Mouse (Mus musculus): Measurements from ENCODE around the gene Mtmr6.
A peak's percentile ranks its signal among the peaks of the same experiment; 100 is the strongest.

The Mtmr6 gene

GRCm38 (mm10) chr14:60264990-60265876, at the start of gene Mtmr6:
TSS of gene Mtmr6 (plus strand) at chr14:60265228.
- peak; percentile 89 to 94 for DNase-seq

DNA sequence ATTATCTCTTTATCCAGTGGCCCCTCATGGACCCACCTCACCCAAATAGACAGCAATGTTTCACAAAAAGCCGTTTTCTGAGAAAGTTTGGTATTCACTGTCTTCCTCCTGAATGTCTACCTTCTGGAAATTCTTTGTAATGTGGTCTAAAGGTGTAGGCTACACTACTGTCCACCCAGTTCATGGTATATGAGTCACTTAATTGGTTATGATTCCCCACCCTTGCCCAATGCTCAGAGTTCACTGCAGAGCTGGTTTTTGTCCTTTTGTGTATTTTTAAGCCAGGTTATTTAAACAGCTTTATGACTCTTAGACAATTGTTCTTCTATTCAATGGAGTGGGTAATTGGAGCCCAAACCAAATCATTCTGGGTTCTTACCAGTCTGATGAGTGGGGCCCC, 48.9 kb upstream of the Mtmr6 start:
- no peak for DNase-seq

DNA sequence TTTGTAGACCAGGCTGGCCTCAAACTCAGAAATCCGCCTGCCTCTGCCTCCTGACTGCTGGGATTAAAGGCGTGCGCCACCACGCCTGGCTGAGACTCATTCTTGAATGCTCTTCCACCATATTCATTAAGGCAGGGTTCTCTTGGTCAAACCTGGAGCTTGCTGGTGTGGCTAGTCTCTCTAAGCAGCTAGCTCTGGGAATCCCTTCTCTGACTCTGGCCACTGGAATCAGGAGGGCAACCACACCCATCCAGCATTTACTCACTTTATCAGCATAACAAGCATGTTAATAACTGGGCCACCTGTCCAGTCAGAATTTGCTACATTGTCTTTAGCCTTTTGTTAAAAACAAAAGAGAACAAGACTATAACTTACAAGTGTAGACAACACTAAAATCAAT, 47.4 kb upstream of the Mtmr6 start:
- no peak for DNase-seq

- no peak for DNase-seq
Measured at GRCm38 (mm10) chr14:60219886-60220285, 45.1 kb upstream of the Mtmr6 start.

DNA sequence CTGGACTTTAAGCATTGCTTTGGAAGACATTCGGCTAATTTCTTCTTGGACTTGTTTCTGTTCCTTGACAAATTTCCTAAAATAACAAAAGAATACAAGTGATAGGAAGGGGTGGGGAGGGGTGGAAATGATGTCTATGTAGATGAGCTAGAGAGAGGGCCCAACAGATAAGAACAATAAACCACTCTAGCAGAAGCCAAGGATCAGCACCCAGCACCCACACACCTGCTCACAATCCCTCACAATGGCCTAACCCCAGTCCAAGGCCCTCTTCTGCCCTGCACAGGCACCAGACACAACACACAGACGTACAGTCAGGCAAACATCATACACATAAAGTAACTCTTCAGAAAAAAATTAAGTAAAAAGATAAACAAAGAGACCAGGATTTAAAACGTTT, 26.5 kb upstream of the Mtmr6 start:
- DNase-seq: no peak

DNA sequence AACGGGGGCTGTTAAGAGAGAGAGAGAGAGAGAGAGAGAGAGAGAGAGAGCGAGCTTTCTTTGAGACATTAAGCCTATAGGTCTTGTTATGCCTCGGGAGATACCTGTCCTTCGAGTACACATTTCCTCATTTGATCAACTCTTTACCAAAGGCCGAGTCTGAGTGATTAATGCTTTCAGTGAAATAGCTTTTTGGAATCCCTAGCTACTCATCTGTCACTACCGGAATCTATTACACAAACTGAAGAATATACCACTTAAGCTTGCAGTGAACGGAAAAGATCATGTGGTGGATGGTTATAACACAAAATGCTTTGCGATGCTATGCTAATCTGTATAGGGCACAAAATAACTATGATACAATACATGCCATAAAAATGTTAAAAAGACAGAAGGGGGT, 14.7 kb upstream of the Mtmr6 start:
- DNase-seq: no peak

DNA sequence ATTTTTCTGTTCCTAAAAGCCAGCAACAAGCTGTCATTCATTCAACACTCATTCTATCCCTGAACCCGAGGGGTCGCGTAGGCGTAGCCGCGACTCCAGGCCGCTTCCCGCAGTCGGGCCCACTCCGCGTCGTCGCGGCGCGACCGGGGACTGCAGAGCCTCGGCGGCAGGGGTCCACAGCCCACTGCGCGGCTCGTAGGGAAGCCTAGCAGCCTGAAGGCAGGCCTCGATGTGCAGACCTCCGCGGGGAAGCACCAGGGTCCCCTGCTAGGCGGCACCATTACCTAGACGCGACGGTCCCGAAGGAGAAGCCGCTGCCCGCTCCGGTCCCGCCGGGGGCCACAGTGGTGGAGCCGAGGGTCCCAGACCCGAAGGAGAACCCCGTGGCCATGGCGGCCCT, 14.1 kb upstream of the Mtmr6 start:
- DNase-seq: no peak

DNA sequence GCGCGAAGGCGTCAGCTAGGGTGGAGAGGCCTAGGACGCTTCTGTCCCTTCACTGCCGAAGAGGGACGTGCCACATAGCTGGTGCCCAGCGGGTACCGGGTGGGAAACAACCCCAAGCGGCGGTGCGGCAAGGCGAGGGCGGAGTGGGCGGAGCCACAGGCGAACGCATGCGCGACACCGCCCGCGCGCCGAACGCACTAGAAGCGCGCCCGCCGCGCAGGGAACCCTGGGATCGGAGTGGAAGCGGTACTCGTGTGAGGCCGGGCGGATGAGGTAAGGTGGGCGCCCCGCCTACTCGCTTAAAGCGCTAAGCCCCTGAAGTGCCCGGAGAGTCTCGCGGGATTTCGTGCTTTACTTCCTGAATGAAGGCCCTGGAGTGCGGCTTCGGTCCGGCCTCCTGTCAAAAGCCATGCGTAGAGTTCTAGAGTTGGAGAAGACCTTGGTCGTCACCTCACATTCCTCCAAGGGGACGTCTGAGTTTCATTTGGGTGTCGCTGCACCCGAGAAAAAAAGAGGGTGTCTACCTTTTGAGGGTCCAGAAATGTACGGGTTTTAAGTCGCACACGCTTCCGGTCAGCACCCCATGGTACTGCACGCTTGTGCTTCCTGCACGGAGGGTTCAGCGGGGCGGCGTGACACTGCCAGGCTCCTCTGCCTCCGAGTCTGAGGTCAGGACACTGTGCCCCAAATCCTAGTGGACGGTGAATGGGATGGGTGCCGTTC, 13.6 kb upstream of the Mtmr6 start, which contains the start of the genes Nupl1 and Gm49336:
Gene Nupl1 (minus strand): TSS at position 151 of the 723 bp plus-strand sequence.
Gene Gm49336 (minus strand): TSS at position 227 of the 723 bp plus-strand sequence.
- peak; percentile 97 to 99 for DNase-seq

GRCm38 (mm10) chr14:60252004-60253000, 12.7 kb upstream of the Mtmr6 start:
- no peak for DNase-seq

- no peak for DNase-seq
Measured at GRCm38 (mm10) chr14:60253466-60253865, 11.6 kb upstream of the Mtmr6 start.

DNA sequence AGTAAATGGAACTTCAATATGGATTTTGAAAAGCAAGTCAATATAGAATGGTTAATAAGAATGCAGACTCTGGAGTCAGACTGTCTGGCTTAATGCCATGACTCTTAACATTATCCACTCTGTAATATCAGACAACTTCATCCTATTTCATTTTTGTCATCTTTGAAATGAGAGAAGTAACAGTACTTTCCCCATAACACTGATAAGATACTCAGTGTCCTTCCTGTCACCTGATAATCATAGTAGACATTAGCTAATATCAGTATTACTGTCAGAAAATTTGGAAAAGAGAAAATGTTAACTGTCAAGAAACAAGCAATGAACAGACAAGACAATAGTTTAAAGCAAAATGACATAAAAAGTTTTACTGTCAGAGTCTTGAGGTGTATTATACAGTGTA, 10.3 kb upstream of the Mtmr6 start:
- no peak for DNase-seq

DNA sequence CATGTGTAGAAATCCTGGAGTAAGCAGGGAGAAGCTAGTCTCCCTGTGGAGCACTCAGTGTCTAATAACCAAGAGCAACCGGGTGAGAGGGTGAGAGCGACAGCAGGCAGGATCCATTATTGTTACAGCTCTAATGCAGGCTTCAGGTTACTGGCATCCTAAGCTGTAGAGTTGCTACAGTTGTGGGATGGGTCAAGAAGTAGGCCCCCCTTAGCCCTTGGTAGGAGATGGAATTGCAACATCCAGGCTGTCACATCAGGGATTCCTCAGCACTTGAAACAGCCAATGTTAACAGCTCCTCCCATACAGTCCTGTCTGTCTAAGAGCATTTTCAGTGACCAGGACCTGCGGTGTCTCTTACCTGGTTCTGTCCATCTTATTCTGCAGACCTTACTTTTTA, 8.7 kb upstream of the Mtmr6 start:
- no peak for DNase-seq

GRCm38 (mm10) chr14:60257101-60257500, 7.9 kb upstream of the Mtmr6 start:
- DNase-seq: no peak

DNA sequence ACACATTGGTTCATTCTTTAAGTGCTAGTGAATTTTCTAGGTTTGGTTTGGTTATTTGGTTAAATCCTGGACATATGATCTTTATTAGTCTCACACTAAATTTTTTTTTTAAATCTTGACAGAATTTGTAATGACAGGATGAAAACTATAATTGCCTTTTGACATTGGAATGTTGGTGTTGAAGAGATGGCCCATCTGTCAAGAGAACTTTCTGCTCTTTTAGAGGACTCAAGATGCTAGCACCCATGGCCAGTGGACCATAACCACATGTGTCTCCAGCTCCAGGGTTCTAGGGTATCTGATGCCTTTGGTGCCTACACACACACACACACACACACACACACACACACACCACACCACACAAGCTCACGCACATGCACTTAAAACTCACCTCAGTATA, 7.2 kb upstream of the Mtmr6 start:
- DNase-seq: no peak

GRCm38 (mm10) chr14:60262316-60262715, 2.7 kb upstream of the Mtmr6 start:
- DNase-seq: no peak

- DNase-seq: peak; percentile 44 to 60
Measured at GRCm38 (mm10) chr14:60269333-60269732, 4.3 kb downstream of the Mtmr6 start.

DNA sequence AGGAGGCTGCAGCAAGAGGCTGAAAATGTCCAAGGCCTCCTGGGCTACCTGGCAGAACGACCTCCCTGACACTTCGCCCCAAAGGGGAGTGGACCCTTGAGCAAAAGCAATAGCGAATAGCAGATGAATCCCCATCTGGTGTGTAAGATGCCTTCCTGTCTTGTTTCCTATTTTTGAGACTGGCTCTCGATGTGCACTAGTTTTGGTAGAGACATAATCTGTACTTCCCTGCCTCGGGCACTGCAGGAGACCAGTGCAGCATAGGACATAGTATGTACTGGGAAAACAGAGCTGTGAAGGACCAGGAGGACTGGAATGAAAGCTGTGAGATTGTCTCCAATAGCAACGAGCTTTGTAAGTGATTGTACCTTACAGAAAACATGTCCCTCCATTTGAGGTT, 8.3 kb downstream of the Mtmr6 start:
- no peak for DNase-seq

DNA sequence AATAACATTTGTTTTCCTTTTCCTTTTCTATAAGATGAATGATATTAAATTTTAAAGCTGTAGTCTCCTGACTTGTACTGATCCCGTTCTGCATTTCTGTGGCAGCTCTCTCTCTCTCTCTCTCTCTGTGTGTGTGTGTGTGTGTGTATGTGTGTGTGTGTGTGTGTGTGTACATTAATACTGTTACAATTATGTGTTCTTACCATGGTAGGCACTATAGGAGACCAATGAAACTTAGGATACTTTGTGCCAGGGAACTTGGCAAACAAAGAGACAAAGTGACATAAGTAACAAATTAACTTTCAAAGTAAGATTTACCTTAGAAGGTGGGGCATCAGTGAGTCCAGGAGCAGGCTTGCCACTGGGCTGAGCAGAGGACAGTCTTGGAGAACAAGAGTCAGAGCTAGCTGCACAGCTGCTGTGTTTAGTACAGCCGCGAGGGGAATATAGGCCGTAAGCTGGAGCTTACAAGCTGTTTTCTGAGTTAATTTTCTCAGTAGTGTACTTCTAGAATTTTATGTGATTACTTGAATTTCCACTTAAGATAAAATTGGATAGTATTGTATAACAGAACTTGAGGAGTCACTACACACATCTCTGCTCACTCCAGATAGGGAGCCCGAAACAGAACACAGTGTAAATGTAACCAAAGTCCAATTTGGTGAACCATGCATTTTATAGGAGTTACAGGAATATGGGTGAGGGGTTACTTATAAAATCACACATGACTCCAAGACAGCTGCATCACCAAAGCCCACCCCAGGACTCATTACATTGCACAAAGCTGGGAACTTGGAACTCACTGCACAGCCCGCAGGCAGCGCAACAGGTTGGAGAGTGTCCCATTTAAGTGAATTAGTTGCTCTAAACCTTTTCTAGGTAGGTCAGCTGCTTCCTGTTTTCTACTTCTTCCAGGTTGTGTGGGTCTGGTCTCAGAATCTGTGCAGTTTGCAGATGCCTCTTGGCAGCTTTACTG, 10.6 kb downstream of the Mtmr6 start:
- DNase-seq: no peak

DNA sequence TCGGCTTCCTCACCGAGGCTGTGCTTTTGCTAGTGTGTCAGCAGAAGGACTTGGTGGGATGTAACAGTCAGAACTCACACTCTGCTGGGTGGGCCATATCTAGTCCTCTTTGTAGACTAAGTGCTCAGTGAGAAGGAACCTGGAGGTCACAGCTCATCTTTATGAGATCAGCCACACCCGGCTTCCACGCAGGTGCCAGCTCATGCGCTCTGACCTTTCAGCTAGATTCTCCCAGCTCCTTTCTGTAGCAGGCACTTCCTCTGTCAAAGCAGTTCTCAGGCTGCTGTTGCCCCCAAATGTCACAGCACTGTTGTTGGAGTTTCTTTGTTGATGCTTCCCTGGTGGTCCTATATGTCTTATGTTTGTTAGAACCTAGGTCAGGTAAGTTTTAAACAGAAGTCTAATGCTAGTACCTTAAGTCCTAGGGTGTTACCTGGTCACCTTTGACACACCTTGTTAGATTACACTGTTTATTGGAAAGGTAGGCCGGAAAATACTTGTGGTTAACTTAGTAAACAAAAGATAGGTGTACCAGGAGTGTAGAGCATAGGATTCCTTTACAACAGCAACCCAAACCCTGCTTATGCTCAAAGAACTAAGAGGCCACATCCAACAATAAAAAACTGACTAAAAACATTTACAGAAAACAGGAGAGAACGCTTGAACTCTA, 21.3 kb downstream of the Mtmr6 start:
- DNase-seq: no peak

GRCm38 (mm10) chr14:60290363-60290762, 25.3 kb downstream of the Mtmr6 start:
- no peak for DNase-seq

GRCm38 (mm10) chr14:60295531-60295930, 30.5 kb downstream of the Mtmr6 start:
- DNase-seq: no peak
